Mouse (Mus musculus) adrenal gland, adult 2 months (tissue): ENCODE measurements at regions not wholly inside any gene's neighbourhood (a gene's known extent, or its start where the extent isn't known, plus 50 kb on each side); places are given as distances from the start of the nearest gene placed in this dataset.
A peak's percentile ranks its signal among the peaks of the same experiment; 100 is the strongest.

Experiments
- DNase-seq: peaks from one replicate; pipeline ENCODE4 v3.0.0; 2021

DNA sequence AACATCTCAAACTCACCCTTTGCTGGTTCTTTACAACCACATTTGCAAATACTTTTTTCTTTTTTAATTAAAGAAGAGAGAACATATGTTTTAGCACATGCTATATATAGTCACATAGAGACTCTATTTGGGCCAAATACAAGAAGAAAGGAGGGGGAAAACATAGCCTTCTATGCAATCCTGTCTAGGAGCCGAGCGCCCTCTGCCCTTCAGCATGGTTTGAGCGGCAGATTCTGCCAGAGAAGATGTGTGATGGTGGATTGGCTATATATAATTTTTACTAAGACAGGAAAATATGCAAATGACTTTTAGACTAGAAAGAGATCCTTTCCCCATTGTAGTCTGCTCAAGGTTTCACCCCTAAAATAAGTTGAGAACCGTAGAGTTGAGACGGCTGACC, 60.0 kb upstream of the Myom1 start:
- DNase-seq, result no peak

DNA sequence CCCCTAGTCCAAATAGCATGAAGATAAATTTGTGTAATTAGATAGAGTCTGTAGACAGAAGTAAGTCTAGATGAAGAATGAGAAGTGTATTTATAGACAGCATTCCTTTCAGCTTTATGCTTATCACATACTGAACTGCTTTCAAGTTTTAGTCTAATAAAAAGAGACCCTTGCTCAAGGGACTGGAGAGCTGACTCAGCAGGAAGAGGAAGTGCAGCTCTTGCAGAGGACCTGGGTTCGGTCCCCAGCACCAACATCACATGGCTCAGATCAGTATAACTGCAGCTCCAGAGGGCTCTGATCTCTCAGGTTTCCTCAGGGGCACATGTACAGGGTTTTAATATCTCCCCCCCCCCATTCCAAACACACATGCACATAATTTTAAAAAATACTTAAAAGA, 68.2 kb upstream of the Myom1 start:
- DNase-seq, result no peak

DNA sequence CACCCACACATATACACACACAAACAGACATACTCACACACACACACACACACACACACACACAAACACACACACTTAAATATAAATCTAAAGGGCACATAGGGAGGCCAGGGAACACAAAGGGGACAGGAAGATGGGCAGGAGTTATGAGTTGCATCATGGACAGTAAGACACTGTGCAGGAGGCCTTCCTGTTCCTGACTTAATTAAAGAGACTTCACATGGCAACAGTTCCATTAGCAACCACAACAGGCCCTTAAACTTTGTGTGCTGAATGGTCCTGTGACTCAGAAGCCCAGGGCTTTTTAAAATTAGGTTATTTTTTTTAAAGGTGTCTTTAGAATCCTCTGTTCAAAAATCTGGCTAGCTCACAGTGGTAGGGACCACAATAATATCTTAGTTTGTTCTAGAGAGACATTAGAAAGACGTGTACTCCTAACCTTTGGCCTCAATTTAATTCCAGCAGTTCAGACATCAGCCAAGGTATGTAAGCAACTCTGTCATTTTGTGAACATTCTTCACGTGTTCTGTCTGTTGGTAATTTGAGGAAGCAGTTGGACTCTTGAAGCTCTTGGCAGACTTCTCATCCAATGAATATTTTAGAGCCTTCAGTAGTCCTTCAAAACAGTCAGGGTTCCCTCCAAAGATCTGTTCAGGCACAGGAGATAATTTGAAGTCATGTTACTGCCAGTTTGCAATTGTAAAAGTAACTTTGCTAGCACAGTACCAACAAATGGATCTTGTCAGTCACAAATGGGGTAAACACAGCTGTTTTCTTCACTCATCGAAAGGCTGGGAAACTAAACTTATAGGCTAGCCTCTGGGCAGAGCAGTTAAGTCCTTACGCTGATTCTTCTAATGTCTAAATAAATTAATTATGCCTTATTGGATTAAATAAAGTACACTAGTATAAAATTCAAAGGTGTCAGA, 69.0 kb upstream of the Myom1 start:
- DNase-seq, result no peak

DNA sequence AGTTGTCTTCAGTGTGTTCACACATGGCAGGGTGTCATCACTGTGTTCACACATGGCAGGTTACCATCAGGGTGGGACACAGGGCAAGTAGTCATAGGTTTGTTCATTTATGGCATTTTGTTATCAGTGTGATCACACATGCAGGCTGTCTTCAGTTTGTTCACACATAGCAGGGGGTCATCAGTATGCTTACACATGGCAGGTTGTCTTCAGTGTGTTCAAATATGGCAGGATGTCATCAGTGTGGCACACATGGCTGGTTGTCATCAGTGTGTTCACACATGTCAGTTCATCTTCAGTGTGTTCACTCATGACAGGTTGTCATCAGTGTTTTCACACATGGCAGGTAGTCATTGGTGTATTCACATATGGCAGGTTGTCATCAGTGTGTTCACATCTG, 69.9 kb upstream of the Myom1 start:
- no peak for DNase-seq

DNA sequence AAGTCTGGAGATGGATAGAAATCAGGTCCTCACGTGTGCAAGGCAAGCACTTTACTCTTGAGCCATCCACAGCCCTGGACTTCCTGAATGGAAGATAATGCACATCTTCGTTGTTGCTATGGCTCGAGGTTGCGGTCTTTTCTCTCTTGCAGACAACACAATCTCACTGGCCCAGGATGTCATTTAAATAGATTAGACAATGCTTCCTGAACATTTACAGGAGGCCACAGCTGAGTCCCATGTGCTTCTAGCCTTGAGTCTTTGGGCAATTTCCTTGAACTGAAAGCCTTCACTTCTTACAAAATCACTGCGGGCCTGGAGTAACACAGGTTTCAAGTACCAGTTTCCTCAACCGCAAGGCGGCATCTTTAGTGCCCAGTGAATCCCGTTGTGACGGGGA, 71.8 kb upstream of the Myom1 start:
- no peak for DNase-seq

DNA sequence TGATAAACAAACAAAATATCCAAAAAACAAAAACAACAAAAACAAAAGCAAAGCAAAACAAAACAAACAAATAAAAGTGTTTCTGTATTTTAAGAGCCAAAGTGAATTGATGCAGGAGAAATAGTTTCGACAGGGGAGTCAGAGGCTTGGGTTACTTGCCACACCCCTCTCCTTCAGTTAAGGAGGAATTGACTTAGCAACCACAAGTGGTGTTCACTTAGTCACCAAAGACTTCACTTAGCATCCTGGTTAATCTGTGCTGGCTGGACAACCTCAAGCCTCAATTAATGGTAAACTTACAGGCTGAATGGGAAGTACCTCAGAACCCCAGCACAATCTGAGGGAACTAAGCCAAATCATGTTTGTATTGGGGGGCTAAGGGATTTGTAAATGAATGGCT, 72.9 kb upstream of the Myom1 start:
- DNase-seq, result no peak

DNA sequence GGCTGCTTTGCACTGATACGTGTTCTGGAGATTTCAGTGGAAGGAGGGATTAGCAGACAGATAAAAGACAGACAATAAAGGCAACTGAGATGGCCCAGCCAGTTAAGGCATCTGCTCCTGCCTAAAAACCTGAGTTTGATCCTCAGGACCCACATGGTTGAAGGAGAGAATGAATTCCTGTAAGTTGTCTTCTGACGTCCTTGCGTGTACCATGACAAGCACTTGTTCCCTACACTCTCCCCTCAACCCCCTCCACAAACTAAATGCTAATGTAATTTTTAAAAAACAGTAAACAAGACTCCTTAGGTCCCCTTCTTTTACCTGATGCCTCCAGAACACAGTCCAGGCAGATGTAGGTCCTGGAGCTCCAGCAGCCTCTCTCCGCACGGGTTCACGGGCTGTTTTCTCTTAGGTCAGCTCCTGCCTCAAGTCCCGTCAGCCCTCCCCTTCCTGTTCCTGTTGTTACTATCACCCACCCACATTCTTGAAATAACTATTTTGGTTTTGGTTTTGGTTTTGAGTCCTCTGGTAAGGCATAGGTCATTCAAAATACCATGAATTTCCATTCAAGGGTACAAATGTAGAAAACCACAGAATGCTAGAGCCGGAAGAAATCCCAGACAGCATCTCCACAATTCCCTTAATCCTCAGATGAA, 71.3 kb upstream of the Tgif1 start:
- peak; percentile 6 for DNase-seq

DNA sequence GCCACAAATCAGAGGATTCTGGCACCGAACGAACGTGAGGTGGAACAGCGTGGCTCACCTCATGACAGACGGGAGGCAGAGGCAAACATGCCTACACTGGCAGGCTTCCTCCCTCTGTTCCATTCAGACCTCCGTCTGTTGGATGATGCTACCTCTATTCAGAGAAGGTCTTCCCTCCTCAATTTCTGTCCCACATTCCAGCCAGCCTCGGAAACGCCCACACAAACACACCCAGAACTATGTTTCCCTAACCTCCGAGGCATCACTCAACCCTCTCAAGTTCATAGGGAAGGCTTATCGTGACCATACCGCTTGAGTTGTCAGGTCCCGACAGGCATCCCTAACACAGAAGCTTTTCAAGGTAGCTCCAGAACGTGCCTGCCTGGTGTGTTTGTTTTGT, 68.3 kb upstream of the Tgif1 start:
- DNase-seq, result no peak

DNA sequence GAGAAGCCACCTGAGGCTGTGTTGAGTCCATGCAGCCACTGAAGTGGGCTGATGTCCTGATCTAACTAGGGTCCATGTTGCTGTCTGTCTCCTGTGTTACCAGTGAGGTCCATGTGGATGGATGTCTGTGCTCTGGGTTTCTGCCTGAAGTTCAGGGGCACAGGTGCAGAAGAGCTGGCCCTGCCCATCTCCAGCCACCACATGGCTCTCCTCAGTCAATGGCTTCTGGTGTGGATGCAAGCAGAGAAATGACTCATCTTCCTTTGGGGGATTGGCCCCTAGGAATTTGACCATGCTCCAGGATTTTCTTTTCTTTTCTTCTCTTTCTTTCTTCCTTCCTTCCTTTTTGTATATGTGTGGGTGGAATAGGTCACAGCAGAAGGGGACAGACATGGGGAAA, 66.8 kb upstream of the Tgif1 start:
- no peak for DNase-seq

DNA sequence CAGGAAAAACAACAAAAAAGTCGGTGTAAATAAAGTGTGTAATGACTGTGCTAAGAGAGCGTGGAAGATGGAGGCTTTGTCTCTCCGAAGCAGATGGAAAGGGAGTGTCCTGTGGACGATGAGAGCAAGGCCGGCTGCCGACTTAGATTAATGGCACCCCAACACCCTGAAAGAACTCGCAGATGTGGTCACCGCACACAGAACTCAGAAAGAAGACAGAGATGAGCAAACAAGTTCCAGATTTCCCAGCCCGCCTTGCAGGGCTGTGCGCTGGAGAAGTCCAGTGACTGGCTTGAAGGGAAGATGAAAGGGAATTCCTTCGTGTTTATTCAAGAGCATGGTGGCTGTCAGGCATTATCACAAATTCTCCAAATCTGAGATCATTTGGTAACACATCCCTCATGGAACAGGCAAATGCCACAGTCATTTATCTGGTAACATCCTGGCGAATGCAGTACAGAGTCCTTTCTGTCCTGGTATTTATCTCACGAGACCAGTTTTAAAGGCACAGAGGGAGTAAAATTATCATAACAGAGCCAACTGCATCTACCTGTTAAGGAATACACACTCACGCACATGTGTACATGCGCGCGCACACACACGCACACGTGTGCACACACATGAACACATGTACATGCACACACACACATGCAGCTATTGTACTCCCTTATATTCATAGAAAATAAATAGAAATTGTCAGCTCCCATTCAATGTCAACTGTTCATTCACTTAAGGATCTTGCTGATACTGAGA, 64.0 kb upstream of the Tgif1 start:
- DNase-seq, result peak; percentile 30

DNA sequence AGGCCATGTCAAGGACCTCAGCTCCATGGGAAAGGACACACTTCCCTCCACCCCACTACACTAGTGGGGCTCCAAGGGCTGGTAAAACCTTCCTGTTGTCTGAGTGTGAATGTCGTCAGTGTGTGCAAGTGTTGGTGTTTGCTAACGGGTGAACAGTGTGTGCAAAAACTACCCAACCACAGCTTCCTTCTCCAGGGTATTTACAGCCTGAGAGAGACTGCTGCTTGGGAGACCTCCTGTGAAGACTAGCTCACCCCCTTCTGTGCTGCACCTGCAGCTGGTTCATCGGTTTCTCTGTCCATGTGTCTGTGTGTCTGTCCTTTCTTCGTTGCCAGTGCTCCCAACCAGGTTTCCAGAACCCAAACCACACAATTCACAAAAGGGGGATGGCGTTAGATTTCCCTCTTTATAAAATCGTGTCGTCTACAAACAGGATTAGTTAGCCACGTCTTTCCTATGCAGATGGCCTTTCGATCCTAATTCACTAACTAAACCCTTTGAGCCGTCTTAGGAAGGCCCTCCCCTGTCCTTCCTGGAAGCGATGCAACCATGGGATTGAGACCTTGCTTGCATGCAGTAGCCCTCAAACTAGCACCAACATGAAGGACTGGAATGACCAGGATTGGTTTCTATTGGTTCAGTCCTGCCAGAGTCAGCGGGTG, 62.9 kb upstream of the Tgif1 start:
- DNase-seq, result no peak

DNA sequence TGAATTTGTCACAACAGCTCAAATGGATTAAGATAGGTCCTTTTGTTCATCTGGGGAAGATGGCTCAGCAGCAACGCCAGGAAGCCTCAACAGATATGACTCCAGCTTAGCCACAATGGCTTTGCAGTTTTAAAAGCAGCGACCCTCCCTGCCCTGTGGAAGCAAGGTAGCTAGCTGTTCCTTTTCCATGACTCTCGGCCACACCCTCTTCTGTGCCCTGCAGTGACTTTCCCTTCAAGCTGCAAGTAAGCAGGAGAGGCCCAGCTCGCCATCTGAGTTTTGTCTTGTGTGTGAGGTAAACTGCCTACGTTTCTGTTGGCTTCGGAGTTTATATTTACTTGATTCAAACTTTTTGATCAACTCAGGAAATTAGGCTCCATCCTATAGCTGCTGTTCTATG, 62.1 kb upstream of the Tgif1 start:
- no peak for DNase-seq

DNA sequence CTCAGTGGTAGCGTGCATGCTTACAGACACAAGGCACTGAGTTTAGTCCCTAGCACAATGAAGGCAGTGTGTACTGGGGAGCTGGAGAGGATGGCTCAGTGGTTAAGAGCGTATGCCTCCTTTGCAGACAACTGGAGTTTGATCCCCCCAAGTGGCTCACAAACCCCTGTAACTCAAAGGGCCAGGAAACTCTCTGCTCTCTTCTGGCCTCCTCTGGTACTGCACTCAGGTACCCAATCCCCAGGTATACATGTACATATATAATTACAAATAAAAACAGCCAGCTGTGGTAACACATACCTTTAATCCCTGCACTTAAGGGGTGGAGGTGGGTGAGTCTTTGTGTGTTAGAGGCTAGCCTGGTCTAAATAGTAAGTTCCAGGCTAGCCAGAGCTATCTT, 56.9 kb upstream of the Tgif1 start:
- no peak for DNase-seq

DNA sequence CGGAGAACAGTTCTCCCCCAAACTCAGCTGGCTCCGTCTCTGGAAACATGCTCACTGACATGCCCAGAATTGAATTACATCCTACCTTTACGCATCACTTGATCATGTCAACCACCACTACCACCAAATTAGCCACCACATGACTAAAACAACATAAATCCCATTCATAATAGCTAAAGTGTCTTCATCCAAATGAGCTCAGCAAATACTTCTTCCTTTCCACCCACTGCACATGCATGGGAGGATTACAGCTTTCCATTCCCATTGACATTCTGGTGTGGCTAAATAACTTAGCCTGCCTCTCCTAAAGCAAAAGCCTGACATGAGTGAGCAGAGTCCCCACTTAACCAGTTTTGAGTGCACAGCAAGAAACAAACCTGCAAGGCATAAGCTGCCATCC, 56.2 kb upstream of the Tgif1 start:
- DNase-seq, result no peak

DNA sequence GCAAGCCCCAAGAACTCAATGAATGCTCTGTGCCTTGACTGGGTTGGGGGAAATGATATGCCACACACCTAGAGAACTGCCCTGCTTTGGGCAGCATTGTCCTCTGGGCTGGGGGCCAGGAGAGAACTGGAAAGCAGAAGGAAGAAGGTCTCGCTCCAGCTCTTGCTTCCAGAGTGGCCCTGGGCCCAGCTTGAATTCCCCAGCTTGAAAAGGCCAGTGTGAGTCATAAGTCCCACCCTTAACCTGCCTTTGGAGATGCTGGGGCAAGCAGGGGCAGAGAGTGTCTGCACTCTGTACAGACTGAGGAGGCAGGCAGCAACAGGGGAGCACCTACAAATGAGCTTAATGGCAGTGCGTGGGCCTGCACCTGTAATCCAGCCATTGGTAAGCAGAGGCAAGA, 55.0 kb upstream of the Tgif1 start:
- DNase-seq, result peak; percentile 7
